Mouse (Mus musculus): ENCODE measurements around the gene Gm17324.
"Not testable (repeated sequence)": the region's sequence is repeated elsewhere in the genome, so short reads cannot be mapped to it uniquely, and the experiment has no call there.

Gene Gm17324

GRCm38 (mm10) chr9:78447973-78448873, at the start of gene Gm17324, which contains the start of gene Mto1:
Gene Gm17324, minus strand, starts transcription at chr9:78448786.
Gene Mto1, plus strand, starts transcription at chr9:78448208.
- peak; percentile 87 for DNase-seq (ENCODE audit: low read depth, low spot score)

GRCm38 (mm10) chr9:78493171-78493570, 44.6 kb upstream of the Gm17324 start:
- DNase-seq (ENCODE audit: low read depth, low spot score): no peak

- no peak for DNase-seq (ENCODE audit: low read depth, low spot score)
These were observed 43.7 kb upstream of the Gm17324 start for GRCm38 (mm10) chr9:78492254-78492653.

GRCm38 (mm10) chr9:78491169-78491568, 42.6 kb upstream of the Gm17324 start:
- no peak for DNase-seq (ENCODE audit: low read depth, low spot score)

GRCm38 (mm10) chr9:78488890-78489420, 40.4 kb upstream of the Gm17324 start, which contains the start of gene Eef1a1:
Gene Eef1a1, minus strand, starts transcription at chr9:78489151.
- DNase-seq (ENCODE audit: low read depth, low spot score): no peak

GRCm38 (mm10) chr9:78488021-78488420, 39.4 kb upstream of the Gm17324 start:
- not testable (repeated sequence) for DNase-seq (ENCODE audit: low read depth, low spot score)

- DNase-seq (ENCODE audit: low read depth, low spot score): no peak
These were observed 36.1 kb upstream of the Gm17324 start for GRCm38 (mm10) chr9:78484660-78485059.

GRCm38 (mm10) chr9:78482386-78482785, 33.8 kb upstream of the Gm17324 start:
- no peak for DNase-seq (ENCODE audit: low read depth, low spot score)

- DNase-seq (ENCODE audit: low read depth, low spot score): peak; percentile 98
These were observed 33.1 kb upstream of the Gm17324 start for GRCm38 (mm10) chr9:78481423-78482331.

GRCm38 (mm10) chr9:78480706-78481358, 32.2 kb upstream of the Gm17324 start:
- peak; percentile 73 for DNase-seq (ENCODE audit: low read depth, low spot score)

- not testable (repeated sequence) for DNase-seq (ENCODE audit: low read depth, low spot score)
These were observed 31.6 kb upstream of the Gm17324 start for GRCm38 (mm10) chr9:78480227-78480626.

- not testable (repeated sequence) for DNase-seq (ENCODE audit: low read depth, low spot score)
These were observed 30.7 kb upstream of the Gm17324 start for GRCm38 (mm10) chr9:78479308-78479707.

GRCm38 (mm10) chr9:78478009-78478605, 29.5 kb upstream of the Gm17324 start:
- DNase-seq (ENCODE audit: low read depth, low spot score): peak; percentile 29

- DNase-seq (ENCODE audit: low read depth, low spot score): peak; percentile 73
These were observed 28.5 kb upstream of the Gm17324 start for GRCm38 (mm10) chr9:78477021-78477551.

- DNase-seq (ENCODE audit: low read depth, low spot score): peak; percentile 63
These were observed 28.0 kb upstream of the Gm17324 start for GRCm38 (mm10) chr9:78476531-78477020.

- DNase-seq (ENCODE audit: low read depth, low spot score): peak; percentile 57
These were observed 27.3 kb upstream of the Gm17324 start for GRCm38 (mm10) chr9:78475873-78476272.

- DNase-seq (ENCODE audit: low read depth, low spot score): peak; percentile 49
These were observed 26.8 kb upstream of the Gm17324 start for GRCm38 (mm10) chr9:78475383-78475780.

- DNase-seq (ENCODE audit: low read depth, low spot score): peak; percentile 25
These were observed 26.3 kb upstream of the Gm17324 start for GRCm38 (mm10) chr9:78474771-78475382.

GRCm38 (mm10) chr9:78474270-78474669, 25.7 kb upstream of the Gm17324 start:
- DNase-seq (ENCODE audit: low read depth, low spot score): peak; percentile 18

- peak; percentile 20 for DNase-seq (ENCODE audit: low read depth, low spot score)
These were observed 25.0 kb upstream of the Gm17324 start for GRCm38 (mm10) chr9:78473588-78473987.

All from 3T3-L1 (cell line).